Mouse (Mus musculus) heart, postnatal 0 days (tissue): ENCODE data around the gene Pga5. TPM values are rescaled to one million over a fixed set of nuclear protein-coding genes. Genes with fewer than 3 reads are reported as not detected.

ENCODE experiments used
- ATAC-seq: fragments of 200-750 bp; cut with Nextera tagmentation; 2 replicates; pipeline ENCODE4 v1.8.0; 2017; ENCODE audit warnings: low read depth, moderate number of reproducible peaks, moderate library complexity; ENCODE audit not compliant: insufficient read depth
- DNase-seq: peaks from one replicate; pipeline ENCODE4 v3.0.0-alpha.2; 2016; ENCODE audit warnings: low spot score
- H3K27ac ChIP-seq: fragments of 300-500 bp; sonication (generic); 2 replicates; pipeline ENCODE4 v1.5.1; 2014; ENCODE audit warnings: low read depth, mild to moderate bottlenecking
- H3K27me3 ChIP-seq: fragments of 300-500 bp; sonication (generic); 2 replicates; pipeline ENCODE4 v1.6.1; 2014; ENCODE audit warnings: low read length, mixed read lengths; ENCODE audit not compliant: control insufficient read depth, insufficient read depth
- H3K36me3 ChIP-seq: fragments of 300-500 bp; sonication (generic); replicated peaks from 2 replicates; pipeline ENCODE4 v1.6.1; 2014; ENCODE audit warnings: low read length, mixed read lengths; ENCODE audit not compliant: control insufficient read depth, insufficient read depth
- H3K4me1 ChIP-seq: fragments of 300-500 bp; sonication (generic); 2 replicates; pipeline ENCODE4 v1.6.1; 2014; ENCODE audit warnings: antibody characterized with exemption; ENCODE audit not compliant: control insufficient read depth, insufficient read depth
- H3K4me2 ChIP-seq: fragments of 300-500 bp; sonication (generic); 2 replicates; pipeline ENCODE4 v1.6.1; 2014; ENCODE audit warnings: low read depth, mild to moderate bottlenecking, low read length, moderate library complexity
- H3K4me3 ChIP-seq: fragments of 300-500 bp; sonication (generic); 2 replicates; pipeline ENCODE4 v1.5.1; 2014; ENCODE audit warnings: low read depth, low read length
- H3K9ac ChIP-seq: fragments of 300-500 bp; sonication (generic); replicated peaks from 2 replicates; pipeline ENCODE4 v1.6.1; 2014; ENCODE audit warnings: low read depth, low read length, mixed read lengths
- H3K9me3 ChIP-seq: fragments of 300-500 bp; sonication (generic); replicated peaks from 2 replicates; pipeline ENCODE4 v1.6.1; 2016; ENCODE audit warnings: low read length; ENCODE audit not compliant: control insufficient read depth
- CTCF ChIP-seq: IDR thresholded peaks from 2 replicates; pipeline ENCODE4 v1.5.1; 2016; ENCODE audit warnings: antibody characterized with exemption, control low read depth, low read depth
- EP300 ChIP-seq: IDR thresholded peaks from 2 replicates; pipeline ENCODE4 v1.6.1; 2016; ENCODE audit warnings: antibody characterized with exemption, low read depth
- WGBS: fragments of 180-500 bp; shearing (Covaris S2); extraction: QIAGEN DNeasy Blood & Tissue Kit; methylation state at CpG from one replicate; pipeline ENCODE4 v1.1.7; 2014; 5-methylcytosine and 5-hydroxymethylcytosine counted together
- polyA plus RNA-seq: library from polyadenylated mRNA; unstranded; fragments of >200 nt; fragmentation: Nextera tagmentation; extraction: Ambion mirVana; gene quantifications from 2 replicates; pipeline ENCODE4 v1.2.1, GENCODE M21; 2015
- total RNA-seq: library from RNA; depleted of rRNA; stranded (reverse); fragments of >200 nt; gene quantifications from 2 replicates; pipeline ENCODE4 v1.2.3, GENCODE M21; 2014; ENCODE audit warnings: low replicate concordance

Pga5 gene
- total and polyA plus RNA-seq, 2 experiments from 2014 or later: not detected

- no peak overlapping the region for H3K9ac ChIP-seq
- H3K27me3 ChIP-seq: no peaks in the 10 kb centered on the region
- H3K9me3 ChIP-seq: no peaks in the 10 kb centered on the region
- H3K36me3 ChIP-seq: no peaks in the 10 kb centered on the region
- DNase-seq (no peak), ATAC-seq (no peak)
- no peak overlapping the region for H3K4me2 ChIP-seq
- H3K4me1 ChIP-seq: peaks cover 9% of the 10 kb centered on the region
- H3K27ac ChIP-seq: no peak overlapping the region
- no peak for TF ChIP-seq CTCF
- no peak for TF ChIP-seq EP300
- no peak overlapping the region for H3K4me3 ChIP-seq
- WGBS: 35% methylated on average over 3 of the region's 3 CpGs
Measured at GRCm38 (mm10) chr19:10720524-10720923, 42.7 kb upstream of the Pga5 start.

GRCm38 (mm10) chr19:10719751-10720150, 41.9 kb upstream of the Pga5 start:
- Histone ChIP-seq H3K36me3 (no peaks in the 10 kb centered on the region), H3K4me3 (no peak overlapping the region), H3K4me1 (peaks cover 9% of the 10 kb centered on the region), H3K4me2 (no peak overlapping the region), H3K9me3 (no peaks in the 10 kb centered on the region), H3K27me3 (no peaks in the 10 kb centered on the region), H3K27ac (no peak overlapping the region), H3K9ac (no peak overlapping the region)
- 60% methylated on average over 2 of the region's 2 CpGs for WGBS
- DNase-seq (no peak), ATAC-seq (no peak)
- TF ChIP-seq EP300: no peak
- TF ChIP-seq CTCF: no peak

GRCm38 (mm10) chr19:10718251-10718775, 40.4 kb upstream of the Pga5 start:
- no peak for DNase-seq
- no peak for TF ChIP-seq EP300
- no peak for TF ChIP-seq CTCF
- Histone ChIP-seq H3K36me3 (peaks cover 8% of the 10 kb centered on the region), H3K4me2 (no peak overlapping the region), H3K4me3 (no peak overlapping the region), H3K9me3 (no peaks in the 10 kb centered on the region), H3K9ac (no peak overlapping the region), H3K27me3 (no peaks in the 10 kb centered on the region), H3K4me1 (peaks cover 9% of the 10 kb centered on the region), H3K27ac (no peak overlapping the region)
- peak; percentile 19; the same call in 1 of the 2 replicates for ATAC-seq
- 31% methylated on average over 7 of the region's 7 CpGs for WGBS

- peaks cover 9% of the 10 kb centered on the region for H3K4me1 ChIP-seq
- H3K36me3 ChIP-seq: peaks cover 36% of the 10 kb centered on the region
- H3K27ac ChIP-seq: no peak overlapping the region
- H3K4me3 ChIP-seq: no peak overlapping the region
- no peak overlapping the region for H3K9ac ChIP-seq
- no peaks in the 10 kb centered on the region for H3K9me3 ChIP-seq
- no peaks in the 10 kb centered on the region for H3K27me3 ChIP-seq
- ATAC-seq (no peak), DNase-seq (no peak)
- 67% methylated on average over 6 of the region's 6 CpGs for WGBS
- TF ChIP-seq EP300: no peak
- no peak overlapping the region for H3K4me2 ChIP-seq
Measured at GRCm38 (mm10) chr19:10715476-10715875, 37.6 kb upstream of the Pga5 start.

- Histone ChIP-seq H3K4me1 (peaks cover 8% of the 10 kb centered on the region), H3K4me2 (no peak overlapping the region), H3K36me3 (peaks cover 38% of the 10 kb centered on the region), H3K9me3 (no peaks in the 10 kb centered on the region), H3K9ac (no peak overlapping the region), H3K27me3 (no peaks in the 10 kb centered on the region), H3K27ac (no peak overlapping the region), H3K4me3 (no peak overlapping the region)
- peak; percentile 47; the same call in 1 of the 2 replicates for ATAC-seq
- peak; percentile 51 for DNase-seq
- no peak for TF ChIP-seq EP300
- TF ChIP-seq CTCF: peak; percentile 96
- WGBS: 49% methylated on average over 4 of the region's 4 CpGs
Measured at GRCm38 (mm10) chr19:10714682-10715475, 37.0 kb upstream of the Pga5 start.
